Mouse (Mus musculus) erythroblast, embryonic 14.5 days (primary cell): ENCODE data around the gene Upf3b.

Experiments
- GATA1 ChIP-seq: IDR thresholded peaks from 2 replicates; pipeline ENCODE4 v1.6.1; 2012; ENCODE audit warnings: low read length, inconsistent platforms, mixed read lengths
- TAL1 ChIP-seq: IDR thresholded peaks from 3 replicates; pipeline ENCODE4 v1.6.1; 2012; ENCODE audit warnings: low read length, inconsistent platforms, mixed read lengths

DNA sequence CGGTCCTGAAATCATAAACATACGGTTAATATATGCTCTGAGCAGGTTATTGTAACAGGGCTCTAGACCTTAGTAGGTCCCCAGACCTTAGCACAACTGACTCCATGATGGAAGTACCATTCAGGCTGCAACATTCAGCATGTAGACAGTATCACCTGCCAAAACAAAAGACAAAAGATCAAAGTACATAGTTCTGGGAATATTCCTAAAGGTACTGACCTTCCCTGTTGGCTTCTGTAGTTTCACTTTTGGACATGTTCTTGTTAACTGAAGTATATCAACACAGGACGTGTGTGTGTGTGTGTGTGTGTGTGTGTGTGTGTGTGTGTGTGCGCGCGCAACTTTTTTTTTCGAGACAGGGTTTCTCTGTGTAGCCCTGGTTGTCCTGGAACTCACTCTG, 15.4 kb upstream of the Upf3b start:
- TF ChIP-seq GATA1 (no peak), TAL1 (no peak)
